Mouse (Mus musculus): ENCODE results near the gene Vmn1r91.
"Not testable (repeated sequence)": the region's sequence is repeated elsewhere in the genome, so short reads cannot be mapped to it uniquely, and the experiment has no call there.

The Vmn1r91 gene

GRCm38 (mm10) chr7:20099380-20099779 lies at the start of gene Vmn1r91:
Vmn1r91 (plus strand) TSS chr7:20099680.
- not testable (repeated sequence) for DNase-seq

- DNase-seq: not testable (repeated sequence)
Measured at GRCm38 (mm10) chr7:20064100-20064499, 35.4 kb upstream of the Vmn1r91 start.

GRCm38 (mm10) chr7:20078118-20078517 lies 21.4 kb upstream of the Vmn1r91 start:
- DNase-seq: not testable (repeated sequence)

DNA sequence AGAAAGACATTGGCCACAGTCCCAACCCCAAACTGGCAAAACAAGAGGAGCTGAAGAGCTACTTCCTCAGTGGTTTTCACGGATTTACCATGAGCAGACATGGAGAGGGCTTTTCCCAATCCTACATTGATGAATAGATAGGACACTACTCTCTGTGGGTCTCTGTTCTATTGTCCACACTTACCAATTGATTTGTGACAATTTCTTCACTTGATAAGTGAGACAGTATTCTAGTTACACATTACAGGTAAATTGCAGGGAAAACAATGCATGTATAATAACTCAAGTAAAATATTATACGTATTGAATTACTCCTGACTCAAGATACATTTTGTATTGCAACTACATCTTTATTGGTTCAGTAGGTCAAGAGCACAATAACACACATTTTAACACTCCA lies 23.0 kb downstream of the Vmn1r91 start, which contains the start of gene Gm16442:
TSS of gene Gm16442 (minus strand) at position 101 of the 400 bp plus-strand sequence.
- DNase-seq: not testable (repeated sequence)

GRCm38 (mm10) chr7:20138988-20139387 lies 39.5 kb downstream of the Vmn1r91 start, which contains the start of gene Vmn1r93:
Vmn1r93 (minus strand) TSS chr7:20139088.
- DNase-seq: not testable (repeated sequence)

Data from cerebellum, adult 9-11 months (tissue).